Mouse (Mus musculus): ENCODE data around the gene Gdf15. TPM values are rescaled to one million over a fixed set of nuclear protein-coding genes. Genes with fewer than 3 reads are reported as not detected.
A peak's percentile ranks its signal among the peaks of the same experiment; 100 is the strongest.

Gdf15 gene
- 0.79 and 1.0 TPM in 2 replicates for total RNA-seq (2021)
- long read RNA-seq, experiment 1, partial matches to known transcripts = 0 of 1 reads
- long read RNA-seq, experiment 1, other reads (novel, unspliced or antisense) = 0 of 1 reads
- long read RNA-seq, experiment 2, partial matches to known transcripts = 0 of 1 reads
- long read RNA-seq, experiment 2, other reads (novel, unspliced or antisense) = 0 of 1 reads

DNA sequence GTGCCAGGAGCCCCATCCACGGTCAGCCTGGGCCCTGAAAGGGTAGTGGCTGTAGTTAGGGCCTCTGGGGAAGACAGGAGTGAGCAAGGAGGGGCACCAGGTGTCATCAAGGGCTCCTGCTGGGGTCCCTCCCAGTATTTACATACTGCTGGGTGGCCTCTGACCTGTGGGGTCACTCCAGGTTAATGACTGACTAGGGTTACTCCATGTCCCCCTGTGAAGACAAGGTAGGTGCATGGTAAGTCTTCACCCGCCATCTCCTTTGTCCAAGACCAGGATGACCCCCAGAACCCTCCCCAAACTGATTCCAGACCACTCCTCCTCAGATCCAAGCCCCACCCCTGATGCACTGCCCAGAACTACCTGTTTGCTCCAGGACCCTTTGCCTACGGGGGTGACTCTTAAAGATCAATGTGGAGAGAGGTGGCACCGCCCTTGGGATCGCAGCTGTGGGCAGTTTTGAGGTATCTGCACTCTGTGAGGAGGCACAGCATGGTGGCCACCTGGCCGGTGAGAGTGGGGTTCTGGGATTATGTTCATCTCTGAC, at the start of gene Gdf15:
Gdf15 (minus strand) TSS at position 111 of the 547 bp plus-strand sequence.
- DNase-seq = no peak

DNA sequence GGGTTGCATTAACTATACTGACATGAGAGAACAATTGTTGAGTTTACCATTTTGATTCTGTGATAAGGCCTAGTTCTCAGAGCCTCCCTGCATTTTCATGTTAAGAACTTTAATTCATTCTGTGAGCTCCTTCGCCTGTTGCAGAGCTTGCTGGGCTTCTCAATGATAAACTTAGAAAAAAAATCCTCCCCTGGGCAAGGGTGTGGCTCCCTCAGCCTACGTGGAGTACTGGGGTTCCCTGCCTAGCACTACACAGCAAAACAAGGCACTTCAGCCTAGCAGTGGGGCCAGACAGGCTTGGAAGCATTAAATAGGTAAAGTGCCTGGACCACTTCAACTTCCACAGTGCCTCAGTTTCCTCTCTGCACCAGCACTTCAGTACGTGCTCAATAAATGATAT, 49.2 kb upstream of the Gdf15 start:
- no peak for DNase-seq

DNA sequence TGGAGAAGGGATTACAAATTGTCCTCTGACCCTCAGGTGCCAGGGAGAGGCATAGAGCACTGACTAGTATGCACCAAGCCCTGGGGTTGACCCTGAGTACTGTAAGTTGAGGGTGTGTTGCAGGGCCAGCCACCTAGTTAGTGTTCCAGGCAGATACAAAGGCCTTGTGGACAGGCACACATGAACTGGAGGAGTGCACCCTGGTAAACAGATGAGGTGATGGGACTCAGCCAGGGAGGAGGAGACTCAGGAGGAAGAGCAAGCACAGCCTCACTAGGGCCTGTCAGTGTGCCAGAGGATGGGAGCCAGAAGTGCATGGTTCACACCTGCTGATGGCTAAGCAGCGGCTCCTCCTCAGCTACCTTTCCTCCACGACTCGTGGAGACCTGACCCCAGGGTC, 47.8 kb upstream of the Gdf15 start:
- DNase-seq = no peak

DNA sequence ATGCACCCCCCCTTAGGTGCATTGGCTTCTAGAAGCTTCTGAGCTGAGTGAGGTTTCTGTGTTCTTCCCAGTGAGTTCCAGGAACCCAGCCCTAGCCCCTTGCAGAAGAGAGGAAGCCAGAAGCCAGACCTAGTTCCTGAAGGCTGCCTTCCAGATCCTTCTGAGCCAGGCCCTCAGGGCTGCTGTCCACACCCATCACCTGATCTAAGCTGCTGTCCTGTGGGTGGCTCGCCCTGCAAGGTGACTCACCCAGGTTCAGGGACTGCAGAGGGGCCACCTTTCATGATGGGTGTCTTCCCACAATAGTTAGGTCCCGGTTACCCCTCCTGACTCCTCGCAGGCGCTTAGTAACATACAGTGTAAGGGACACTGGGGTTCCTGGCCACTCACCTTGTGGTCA, 47.1 kb upstream of the Gdf15 start:
- no peak for DNase-seq

DNA sequence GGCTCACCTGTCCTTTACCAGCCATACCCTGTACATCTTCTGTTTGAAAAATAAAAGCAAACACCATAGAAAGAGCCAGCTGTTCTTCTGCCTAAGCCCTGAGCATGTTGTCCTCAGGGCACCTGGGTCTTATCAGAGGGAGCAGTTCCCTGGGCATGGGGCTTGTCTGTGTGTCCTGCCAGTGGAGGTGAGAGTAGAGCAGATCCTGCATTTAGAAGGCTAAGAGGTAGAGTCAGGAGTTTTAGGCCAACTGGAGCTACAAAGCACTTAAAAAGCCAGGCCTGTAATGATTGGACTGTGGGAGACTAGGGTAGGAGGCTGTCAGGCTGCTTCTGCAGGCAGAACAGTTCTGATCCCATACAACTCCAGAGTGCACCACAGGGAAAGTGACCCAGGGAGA, 46.4 kb upstream of the Gdf15 start:
- DNase-seq = no peak

DNA sequence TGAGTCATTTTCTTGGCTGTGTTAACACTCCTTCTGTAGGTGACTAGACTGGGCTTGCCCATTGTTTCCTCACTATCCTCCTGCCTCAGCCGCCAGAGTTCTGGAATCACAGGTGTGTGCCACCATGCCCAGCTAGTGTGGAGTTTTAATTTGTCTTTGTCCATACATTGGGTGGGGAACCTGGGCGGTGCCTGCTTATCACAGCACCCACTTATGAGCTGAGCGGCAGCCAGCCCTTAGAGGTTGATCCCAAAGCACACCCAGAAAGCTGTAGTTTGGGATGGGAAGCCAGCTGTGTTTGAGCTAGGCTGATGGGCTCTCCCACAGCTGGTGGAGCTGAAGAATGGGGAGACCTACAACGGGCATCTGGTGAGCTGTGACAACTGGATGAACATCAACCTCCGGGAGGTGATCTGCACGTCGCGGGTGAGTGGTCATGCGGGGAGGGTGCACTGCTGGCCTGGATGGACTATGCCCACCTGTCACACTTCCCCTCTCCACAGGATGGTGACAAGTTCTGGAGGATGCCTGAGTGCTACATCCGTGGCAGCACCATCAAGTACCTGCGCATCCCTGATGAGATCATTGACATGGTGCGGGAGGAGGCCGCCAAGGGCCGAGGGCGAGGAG, 45.3 kb upstream of the Gdf15 start:
- no peak for DNase-seq

DNA sequence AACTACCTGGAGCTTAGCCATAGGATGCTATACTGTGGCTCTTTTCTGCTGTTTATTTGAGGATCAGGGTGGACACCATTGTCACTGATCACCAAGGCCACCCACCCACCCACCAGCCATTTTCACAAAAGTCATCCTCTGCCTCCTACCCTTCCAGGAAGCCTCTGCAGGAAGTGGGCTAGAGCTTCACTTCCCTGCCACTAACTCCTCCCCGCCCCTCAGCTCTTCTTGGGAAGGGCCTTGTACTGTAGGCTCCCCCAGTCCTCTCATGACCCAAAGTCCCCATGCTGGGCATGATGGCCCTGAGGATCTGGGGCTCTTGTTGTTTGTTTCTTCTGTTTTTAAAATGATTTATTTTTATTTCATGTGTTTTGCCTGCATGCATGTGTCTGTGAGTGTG, 43.1 kb upstream of the Gdf15 start:
- DNase-seq = no peak

DNA sequence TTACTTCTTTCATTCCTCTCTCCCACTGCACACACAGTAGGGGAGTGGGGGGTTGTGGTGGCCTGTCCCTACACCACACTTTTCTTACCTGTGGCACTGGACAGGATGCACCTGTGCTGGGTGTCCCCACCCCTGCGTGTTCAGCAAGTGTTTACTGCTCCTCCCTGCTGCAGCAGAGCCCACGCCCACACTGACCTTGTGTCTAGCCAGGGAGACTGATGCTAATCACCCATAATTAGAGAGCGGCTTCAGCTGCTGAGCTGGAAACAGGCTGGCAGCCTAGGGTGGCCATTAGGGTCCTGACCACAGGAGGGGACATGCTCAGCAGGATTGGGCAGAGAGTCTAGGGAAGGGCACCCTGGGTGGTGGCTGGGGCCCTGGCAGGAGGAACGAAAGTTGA, 42.5 kb upstream of the Gdf15 start:
- DNase-seq = no peak

DNA sequence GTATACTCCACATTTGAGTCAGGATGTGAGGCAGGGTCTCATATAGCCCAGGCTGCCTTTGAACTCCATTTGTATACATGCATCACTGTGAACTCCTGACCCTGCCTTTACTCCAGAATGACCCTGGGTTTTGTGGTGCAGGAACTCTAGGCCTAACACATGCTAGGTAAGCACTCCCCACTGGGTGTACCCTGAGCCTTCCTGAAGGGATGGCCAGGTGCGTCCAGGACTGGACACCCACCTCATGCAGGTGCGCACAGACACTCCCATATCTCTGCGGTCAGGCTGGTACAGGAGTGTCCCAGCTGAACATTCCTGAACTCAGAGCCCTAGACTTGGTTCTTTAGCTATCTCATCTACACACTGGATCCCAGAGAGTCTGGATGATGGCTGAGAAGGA, 41.9 kb upstream of the Gdf15 start:
- DNase-seq = no peak

DNA sequence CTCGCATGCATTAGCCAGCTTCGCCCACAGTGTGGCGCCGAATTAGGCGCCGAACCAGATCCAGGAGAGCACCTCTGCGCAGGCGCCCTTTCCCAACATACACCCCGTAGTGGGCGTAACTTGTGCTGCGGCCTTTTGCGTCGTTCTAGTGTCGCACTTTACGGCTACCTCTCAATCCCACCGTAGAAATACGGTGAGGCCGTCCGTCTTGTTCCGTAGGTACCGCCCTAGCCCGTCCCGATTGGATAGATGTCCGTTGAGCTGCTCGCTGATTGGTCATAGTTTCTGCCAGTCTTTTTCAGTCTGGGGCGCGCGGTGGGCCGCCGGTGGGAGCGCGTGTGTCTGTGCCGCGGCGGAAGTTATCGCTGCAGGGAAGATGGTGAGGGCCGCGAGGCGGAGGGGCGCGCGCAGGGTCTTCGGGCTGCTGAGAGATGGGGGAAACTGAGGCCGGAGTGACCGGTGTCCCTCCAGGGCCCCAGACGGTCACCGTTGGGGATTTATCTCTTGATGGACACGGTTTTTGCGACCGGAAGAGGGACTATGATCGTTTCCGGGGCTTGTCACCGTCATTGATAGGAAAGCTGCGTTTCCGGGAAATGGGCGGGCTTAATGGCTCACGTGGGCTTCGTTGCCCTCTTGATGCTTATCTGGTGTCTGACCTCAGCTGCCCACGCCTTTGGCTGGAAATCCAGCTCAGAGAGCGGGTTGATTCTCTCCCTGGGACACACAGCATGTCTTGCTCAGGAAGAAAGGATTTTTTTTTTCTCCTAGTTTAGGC, 41.0 kb upstream of the Gdf15 start, which contains the start of gene Lsm4:
Lsm4 (plus strand) TSS at position 170 of the 778 bp plus-strand sequence.
- peak; percentile 97 for DNase-seq

DNA sequence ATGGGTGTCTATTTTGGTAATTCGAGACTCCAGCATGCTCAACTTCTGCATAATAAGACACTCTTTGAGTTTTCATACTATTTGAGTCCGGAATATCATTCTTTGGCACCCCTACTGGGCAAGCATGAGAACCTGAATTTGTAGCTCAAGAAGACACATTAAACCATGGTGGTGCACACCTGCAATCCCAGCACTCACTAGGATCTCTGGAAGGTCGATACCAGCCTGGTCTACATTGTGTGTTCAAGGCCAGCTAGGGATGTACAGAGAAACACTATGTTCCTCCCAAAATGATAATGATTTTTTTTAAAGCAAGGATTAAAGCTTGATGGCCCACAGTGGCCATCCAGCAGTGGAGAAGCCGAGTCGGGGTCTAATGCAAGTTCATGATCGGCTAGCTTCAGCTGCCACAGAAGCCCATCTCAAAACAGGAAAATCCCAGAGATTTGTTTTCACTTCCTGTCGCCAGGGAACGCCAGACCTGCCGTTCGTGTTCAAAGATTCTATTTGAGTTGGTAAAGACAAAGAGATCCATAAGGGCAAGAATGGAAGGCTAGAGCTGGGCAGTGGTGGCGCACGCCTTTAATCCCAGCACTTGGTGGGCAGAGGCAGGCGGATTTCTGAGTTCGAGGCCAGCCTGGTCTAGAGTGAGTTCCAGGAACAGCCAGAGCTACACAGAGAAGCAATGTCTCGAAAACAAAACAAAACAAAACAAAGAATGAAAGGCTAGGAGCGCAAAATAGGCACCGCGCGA, 40.2 kb upstream of the Gdf15 start:
- DNase-seq = no peak

DNA sequence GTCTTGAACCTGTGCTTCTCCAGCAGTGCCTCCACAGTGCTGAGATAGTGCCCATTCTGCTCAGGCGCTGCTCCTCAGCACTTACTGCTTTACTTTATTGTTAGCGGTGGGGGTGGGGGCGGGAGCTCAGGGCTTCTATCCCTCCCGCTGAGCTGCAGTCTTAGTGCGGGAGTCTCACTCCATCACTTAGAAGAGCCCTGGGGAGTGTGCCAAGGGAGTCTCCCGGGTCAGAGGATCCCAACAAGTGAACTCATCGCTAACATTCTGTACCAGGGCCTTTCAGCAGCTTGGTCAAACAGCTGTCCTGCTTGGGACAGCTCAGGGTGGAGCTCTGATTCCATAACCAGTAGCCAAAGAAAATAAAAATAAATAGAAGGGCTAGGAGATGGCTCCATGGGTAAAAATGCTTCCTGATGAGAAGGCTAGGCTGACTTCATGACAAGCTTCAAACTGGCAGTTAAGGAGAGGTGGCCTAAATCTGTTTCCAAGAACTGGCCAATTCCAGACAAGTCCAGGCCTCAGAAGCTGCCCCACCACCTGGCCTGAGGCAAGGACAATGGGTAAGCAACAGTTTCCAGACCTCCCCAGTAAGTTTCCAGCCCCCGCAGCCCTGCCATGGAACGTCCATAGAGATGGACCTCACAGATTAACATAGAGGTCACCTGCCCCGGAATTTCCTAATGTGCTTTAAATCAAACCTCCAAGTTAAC, 39.5 kb upstream of the Gdf15 start:
- no peak for DNase-seq

DNA sequence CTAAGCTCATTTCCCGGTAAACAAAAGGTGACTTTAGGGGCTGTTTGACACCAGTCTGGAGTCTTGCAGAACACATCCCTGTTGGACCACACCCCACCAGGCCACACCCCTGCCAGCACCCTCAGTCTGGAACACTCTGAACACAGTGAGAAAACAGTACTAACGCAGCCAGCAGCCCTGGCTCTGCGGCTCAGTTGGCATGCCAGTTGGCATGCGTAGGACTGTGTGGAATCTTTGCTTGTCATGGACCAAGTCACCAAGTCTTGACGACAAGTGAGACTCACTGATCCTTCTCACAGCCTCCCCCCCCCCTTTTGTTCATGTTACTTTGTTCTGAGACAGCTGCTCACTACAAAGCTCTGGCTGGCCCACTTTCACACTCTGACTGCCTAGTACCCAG, 34.8 kb upstream of the Gdf15 start:
- peak; percentile 55 for DNase-seq

DNA sequence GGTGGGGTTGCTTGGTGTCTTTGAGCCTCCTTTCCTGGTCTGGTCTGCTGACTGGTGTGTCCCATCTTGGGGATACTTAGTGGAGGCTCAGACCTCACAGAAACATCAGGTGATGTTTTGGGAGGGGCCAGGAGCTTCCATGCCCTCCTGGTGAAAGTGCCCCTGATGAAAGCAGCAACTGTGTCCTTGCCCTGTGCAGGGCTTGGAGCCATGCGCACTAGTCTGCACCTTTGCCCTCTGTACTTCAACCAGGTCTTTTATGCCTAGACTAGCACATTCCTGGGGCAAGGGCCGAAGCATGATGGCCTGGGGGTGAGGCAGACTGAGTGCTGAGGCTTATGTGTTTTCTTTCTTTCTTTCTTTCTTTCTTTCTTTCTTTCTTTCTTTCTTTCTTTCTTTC, 33.3 kb upstream of the Gdf15 start:
- no peak for DNase-seq

DNA sequence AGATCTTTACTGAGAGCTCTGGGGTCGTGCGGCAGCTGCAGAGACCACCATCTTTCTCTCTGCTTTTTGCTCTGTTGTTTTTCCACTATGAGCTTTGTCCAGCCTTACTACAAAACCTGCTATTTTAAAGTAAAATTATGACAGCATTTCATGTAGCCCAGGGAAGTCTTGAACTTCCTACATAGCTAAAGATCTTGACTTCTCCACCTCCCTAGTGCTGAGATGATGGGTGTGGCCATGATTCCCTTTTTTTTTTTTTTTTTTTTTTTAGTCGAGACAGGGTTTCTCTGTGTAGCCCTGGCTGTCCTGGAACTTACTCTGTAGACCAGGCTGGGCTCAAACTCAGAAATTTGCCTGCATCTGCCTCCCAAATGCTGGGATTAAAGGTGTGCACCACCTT, 32.4 kb upstream of the Gdf15 start:
- no peak for DNase-seq

DNA sequence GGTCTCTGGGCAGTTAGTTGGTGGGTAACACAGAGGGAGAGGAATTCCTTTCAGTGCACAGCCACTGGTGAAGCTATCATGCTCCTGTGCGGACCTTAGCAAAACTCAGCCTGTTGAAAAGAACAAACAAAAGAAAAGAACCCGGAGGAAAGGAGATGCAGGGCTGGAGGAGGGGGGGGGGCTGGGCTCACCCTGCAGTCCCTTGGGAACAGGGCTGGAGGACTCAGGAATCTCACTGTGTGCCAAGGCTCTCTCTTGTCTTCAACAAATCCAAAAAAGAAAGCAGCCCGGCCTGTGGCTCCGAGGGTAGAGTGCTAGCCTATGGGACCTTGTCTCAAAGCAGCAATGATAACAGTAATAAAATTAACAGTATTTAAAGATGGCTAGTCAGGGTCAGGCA, 31.4 kb upstream of the Gdf15 start:
- no peak for DNase-seq

DNA sequence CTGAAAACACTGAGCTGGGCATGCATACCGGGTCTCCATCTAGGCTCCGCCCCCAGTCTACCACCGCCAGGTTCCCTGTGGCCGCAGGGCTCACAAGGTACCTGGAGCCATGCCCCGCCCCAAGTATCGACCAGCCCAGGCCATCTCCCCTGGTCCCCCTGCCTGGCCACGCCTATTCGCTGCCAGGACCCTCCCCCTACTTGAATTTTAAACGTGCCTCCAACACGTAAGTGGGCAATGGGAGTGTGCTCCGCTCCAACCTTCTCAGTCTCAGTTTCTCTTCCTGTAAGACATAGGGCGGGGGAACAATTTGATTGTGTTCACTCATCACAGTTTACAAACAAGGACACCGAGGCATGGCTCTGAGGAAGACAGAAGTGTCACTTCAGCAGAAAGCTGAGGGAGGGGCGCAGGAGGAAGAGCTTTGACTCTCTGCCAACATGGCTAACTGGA, 28.0 kb upstream of the Gdf15 start, which contains the start of gene Pgpep1:
Pgpep1 (minus strand) TSS at position 116 of the 453 bp plus-strand sequence.
- DNase-seq = no peak

DNA sequence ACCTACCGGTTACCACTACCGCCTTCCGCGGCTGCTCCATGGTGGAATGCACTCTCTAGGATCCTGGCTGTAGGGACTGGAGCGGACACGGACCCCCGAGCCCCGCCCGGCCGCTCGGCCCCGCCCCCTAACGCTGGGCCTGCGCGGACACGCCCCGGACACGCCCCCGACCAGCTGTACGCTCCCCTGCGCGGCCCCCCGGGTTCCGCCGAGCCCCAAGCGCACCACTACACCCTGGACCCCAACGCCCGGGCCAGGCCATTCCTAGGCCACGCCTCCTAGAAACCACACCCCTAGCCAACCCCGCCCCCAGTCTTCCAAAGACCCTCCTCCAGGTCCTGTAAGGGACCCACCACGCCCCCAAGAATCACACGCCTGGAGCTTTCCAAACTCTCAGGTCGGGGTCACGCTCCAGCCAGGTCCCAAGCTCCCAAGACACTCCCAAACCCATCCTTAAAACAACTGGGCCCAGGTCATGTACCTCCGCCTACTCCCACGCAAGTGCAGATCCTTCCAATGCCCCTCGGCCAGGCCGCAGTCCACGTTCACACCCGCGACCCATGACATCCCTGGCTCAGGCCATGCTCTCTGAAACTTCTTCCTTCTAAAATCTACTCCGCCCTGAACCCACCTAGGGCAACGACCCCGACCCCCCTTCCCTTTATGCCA, 27.5 kb upstream of the Gdf15 start:
- DNase-seq = peak; percentile 94

DNA sequence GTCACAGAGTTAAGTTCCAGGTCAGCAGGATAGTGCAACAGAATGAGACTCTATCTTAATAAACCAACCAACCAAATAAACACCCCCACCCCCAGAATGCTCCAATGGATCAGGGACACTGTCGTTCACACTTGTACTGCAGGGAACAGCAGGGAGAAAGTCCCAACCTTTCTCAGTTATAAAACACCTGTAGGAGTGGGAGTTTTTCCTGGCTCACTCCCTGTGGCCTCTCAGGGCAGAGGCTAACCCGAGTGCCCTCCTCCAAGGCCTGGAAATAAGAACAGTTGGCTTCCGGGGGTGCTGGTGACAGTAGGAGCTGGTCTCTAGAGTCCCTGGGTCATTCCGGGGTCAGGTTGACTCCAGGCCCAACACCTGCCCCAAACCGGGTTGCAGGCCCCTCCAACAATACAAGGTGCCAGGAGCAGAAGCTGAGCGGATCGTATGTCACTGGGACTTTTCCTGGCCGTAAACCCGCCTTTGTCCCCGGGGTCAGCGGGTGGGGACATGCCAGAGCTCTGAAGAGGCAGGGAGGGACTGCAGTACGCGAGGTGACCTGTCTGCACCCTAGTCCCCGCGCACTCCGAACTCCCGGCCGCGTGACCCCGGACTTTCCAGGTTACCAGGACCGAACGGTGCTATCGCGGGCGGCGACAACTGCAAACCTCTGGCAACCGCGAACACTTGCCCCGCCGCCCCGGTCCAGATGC, 26.8 kb upstream of the Gdf15 start:
- no peak for DNase-seq

DNA sequence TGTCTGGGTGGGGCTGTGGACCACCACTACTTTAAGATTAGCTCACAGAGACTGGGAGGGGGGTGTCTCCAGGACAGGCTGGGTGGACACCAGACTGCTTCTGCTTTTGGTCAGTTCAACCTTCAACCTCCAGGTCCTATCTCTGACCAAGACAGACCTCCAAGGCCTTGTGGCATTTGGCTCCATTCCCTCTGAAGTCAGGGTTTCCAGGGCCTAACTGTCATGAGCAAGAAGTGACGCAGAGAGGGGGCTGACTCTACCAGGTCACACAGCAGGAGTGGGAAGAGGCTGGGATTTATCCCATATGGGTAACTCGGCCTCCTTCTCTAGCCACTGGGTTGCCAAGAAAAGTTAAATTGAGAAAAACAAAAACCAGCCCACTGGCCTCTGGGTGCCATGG, 25.5 kb upstream of the Gdf15 start:
- DNase-seq = peak; percentile 76
